Mouse (Mus musculus): Measurements from ENCODE around the gene Aph1a.

DNA sequence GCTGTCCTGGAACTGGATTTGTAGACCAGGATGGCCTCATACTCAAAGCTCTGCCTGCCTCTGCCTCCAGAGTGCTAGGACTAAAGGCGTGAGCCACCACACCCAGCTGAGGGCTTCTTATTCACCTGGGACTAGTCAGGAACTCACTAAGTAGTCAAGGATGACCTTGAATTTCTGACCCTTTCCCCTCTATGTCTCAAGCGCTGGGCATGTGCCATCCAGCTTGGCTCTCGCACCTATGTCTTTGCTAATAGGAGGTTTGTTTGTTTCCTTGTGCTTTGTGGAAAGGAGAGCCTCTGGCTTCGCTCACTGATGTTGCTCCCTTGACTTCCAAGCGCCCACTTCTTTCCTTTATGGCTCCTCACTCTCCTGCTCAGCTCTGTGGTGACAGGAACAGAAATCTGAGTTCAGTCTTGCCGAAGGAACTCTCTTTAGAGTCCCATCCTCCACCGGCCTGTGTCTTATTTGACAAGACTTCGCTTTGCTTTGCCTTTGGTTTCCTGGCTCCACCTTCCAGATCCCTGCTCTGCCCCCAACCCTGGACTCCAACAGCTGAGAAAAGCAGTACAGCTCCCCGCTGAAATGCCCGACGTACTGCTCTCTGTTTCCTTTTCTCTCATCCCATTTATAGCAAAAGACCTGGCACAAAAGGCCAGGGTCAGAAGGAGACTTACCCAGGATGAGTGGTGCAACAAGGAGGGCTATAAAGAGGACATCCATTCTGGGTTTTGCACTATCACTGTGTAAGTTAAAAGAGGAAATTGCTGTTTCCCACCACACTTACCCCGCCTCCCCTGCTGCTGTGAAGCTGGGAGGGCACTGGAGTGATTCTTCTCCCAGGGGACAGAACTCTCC, 2.3 kb upstream of the Aph1a start, which contains the start of gene BC028528:
- no peak for TF ChIP-seq CTCF (IDR thresholded peaks at IDR 0.05; ENCODE audit: low read depth, low read length)
- no peak for TF ChIP-seq POLR2A (IDR thresholded peaks at IDR 0.05; ENCODE audit: extremely low read depth, insufficient read depth, low read length)
